Mouse (Mus musculus): ENCODE results near the gene Dixdc1. TPM values are rescaled to one million over a fixed set of nuclear protein-coding genes. Genes with fewer than 3 reads are reported as not detected.

Dixdc1 gene
- polyA plus RNA-seq, 1 experiment from 2014 or later = 31.6 TPM

DNA sequence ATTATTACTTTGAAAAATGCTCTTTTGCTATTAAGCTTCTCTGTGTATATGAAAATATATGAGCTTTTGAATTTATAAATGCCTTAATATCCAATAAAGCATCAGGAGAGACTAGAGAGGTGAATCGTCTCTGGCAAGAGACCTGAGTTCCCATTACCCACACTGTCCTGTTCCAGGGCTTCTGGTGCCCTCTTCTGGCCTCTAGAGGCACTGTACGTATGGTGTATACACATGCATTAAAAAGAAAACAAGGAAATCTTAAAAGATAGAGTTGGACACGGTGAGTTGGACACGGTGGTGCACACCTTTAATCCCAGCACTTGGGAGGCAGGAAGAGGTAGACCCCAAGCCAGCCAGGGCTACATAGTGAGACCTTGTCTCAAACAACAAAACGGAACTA lies 68.6 kb downstream of the Dixdc1 start:
- Histone ChIP-seq H3K4me3 (ENCODE audit: low read length) (no peak overlapping the region), H3K36me3 (ENCODE audit: control insufficient read depth, insufficient read depth, low read length) (peaks cover 10% of the 10 kb centered on the region; the same call in 1 of the 2 replicates), H3K4me1 (ENCODE audit: control insufficient read depth, insufficient read depth, low read depth, low read length) (no peaks in the 10 kb centered on the region), H3K27me3 (replicated peaks; ENCODE audit: control insufficient read depth, insufficient read depth, low read length) (no peaks in the 10 kb centered on the region), H3K9ac (ENCODE audit: low read depth, low read length) (no peak overlapping the region), H3K4me2 (ENCODE audit: low read length) (no peak overlapping the region), H3K9me3 (ENCODE audit: control insufficient read depth, low read length) (no peaks in the 10 kb centered on the region), H3K27ac (ENCODE audit: low read depth, low read length) (no peak overlapping the region)
- ATAC-seq = no peak
- 25% methylated on average over 5 of the region's 5 CpGs for WGBS

DNA sequence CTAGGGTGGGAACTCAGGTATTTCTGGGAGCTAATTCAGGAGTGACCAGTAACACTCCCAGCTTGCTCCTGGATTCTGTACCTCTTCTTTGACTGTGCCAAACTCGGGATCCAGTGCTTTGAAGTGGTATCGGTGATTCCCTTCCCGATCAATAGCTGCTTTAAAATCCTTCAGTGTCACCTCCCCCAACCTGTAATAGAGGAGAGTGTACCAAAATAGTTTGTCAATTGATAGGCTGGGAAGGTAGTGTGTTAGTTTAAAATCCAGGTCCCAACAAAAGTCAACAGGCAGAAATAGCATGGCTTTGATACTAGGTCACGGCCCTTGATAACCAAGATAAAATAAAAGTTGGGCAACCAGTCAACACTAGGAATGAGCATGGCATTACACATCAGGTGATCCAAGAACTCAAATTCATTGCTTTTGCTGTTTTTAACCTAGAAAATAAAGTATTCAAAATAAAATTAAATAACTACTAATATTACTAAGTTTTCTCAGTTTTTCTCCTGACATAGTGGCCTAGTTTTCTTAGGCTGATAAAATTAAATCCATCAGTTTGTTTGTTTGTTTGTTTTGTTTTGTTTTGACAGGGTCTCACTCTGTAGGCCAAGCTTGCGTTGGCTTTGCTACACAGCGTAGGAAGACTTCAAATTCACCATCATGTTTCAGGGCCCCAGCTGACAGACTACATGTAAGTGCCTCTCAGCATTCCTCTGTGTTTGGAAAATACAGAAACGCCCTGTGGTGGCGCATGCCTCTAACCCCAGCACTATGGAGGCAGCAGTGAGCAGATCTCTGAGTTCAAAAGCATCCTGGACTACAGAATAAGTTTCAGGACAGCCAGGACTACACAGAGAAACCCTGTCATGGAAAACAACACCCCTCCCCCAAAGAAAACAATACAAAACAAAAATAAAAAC lies 71.5 kb downstream of the Dixdc1 start:
- Histone ChIP-seq H3K4me1 (ENCODE audit: control insufficient read depth, insufficient read depth, low read depth, low read length) (no peaks in the 10 kb centered on the region), H3K4me2 (ENCODE audit: low read length) (no peak overlapping the region), H3K4me3 (ENCODE audit: low read length) (no peak overlapping the region), H3K9ac (ENCODE audit: low read depth, low read length) (no peak overlapping the region), H3K27me3 (replicated peaks; ENCODE audit: control insufficient read depth, insufficient read depth, low read length) (no peaks in the 10 kb centered on the region), H3K36me3 (ENCODE audit: control insufficient read depth, insufficient read depth, low read length) (peaks cover 14% of the 10 kb centered on the region; the same call in 1 of the 2 replicates), H3K27ac (ENCODE audit: low read depth, low read length) (no peak overlapping the region), H3K9me3 (ENCODE audit: control insufficient read depth, low read length) (no peaks in the 10 kb centered on the region)
- WGBS = 82% methylated on average over 8 of the region's 8 CpGs
- no peak for ATAC-seq

DNA sequence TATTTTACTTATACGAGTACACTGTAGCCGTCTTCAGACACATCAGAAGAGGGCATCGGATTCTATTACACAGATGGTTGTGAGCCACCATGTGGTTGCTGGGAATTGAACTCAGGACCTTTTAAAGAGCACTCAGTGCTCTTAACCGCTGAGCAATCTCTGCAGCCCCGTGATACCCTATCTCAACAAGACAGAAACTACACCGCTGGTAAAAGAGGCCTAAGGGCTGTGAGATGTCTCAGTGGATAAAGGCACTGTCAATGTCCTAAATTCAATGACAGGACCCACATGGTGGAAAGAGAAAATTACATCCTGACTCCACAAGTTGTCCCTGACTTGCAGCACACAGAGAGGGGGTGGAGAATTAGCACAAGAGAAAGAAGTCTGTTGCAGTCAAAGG lies 72.9 kb downstream of the Dixdc1 start:
- Histone ChIP-seq H3K9ac (ENCODE audit: low read depth, low read length) (no peak overlapping the region), H3K27me3 (replicated peaks; ENCODE audit: control insufficient read depth, insufficient read depth, low read length) (no peaks in the 10 kb centered on the region), H3K9me3 (ENCODE audit: control insufficient read depth, low read length) (no peaks in the 10 kb centered on the region), H3K4me2 (ENCODE audit: low read length) (no peak overlapping the region), H3K27ac (ENCODE audit: low read depth, low read length) (no peak overlapping the region), H3K4me3 (ENCODE audit: low read length) (no peak overlapping the region), H3K4me1 (ENCODE audit: control insufficient read depth, insufficient read depth, low read depth, low read length) (no peaks in the 10 kb centered on the region), H3K36me3 (ENCODE audit: control insufficient read depth, insufficient read depth, low read length) (peaks cover 14% of the 10 kb centered on the region; the same call in 1 of the 2 replicates)
- 88% methylated on average over 6 of the region's 6 CpGs for WGBS
- no peak for ATAC-seq

DNA sequence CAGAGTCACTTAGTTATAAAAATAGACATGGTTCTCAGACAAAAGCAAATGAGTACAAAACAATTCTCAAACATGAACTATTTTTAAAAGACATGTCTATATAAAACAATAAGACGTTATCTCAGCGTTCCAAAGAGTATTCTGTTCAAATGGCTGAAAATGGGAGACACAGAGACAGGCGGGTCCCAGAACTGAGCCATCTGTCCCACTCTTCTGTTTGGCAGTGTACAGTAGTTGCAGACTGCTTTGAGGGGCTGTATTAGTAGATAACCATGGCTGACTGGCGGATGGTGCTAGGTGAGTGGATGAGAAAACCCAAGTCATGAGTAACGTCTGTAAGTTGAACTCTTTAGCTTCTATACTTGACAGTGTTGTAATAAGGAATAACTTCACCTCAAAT lies 74.5 kb downstream of the Dixdc1 start:
- Histone ChIP-seq H3K4me3 (ENCODE audit: low read length) (no peak overlapping the region), H3K4me2 (ENCODE audit: low read length) (no peak overlapping the region), H3K4me1 (ENCODE audit: control insufficient read depth, insufficient read depth, low read depth, low read length) (peaks cover 4% of the 10 kb centered on the region), H3K27me3 (replicated peaks; ENCODE audit: control insufficient read depth, insufficient read depth, low read length) (no peaks in the 10 kb centered on the region), H3K27ac (ENCODE audit: low read depth, low read length) (no peak overlapping the region), H3K36me3 (ENCODE audit: control insufficient read depth, insufficient read depth, low read length) (peaks cover 14% of the 10 kb centered on the region; the same call in 1 of the 2 replicates), H3K9ac (ENCODE audit: low read depth, low read length) (no peak overlapping the region), H3K9me3 (ENCODE audit: control insufficient read depth, low read length) (no peaks in the 10 kb centered on the region)
- no peak for ATAC-seq
- 92% methylated on average over 5 of the region's 5 CpGs for WGBS

DNA sequence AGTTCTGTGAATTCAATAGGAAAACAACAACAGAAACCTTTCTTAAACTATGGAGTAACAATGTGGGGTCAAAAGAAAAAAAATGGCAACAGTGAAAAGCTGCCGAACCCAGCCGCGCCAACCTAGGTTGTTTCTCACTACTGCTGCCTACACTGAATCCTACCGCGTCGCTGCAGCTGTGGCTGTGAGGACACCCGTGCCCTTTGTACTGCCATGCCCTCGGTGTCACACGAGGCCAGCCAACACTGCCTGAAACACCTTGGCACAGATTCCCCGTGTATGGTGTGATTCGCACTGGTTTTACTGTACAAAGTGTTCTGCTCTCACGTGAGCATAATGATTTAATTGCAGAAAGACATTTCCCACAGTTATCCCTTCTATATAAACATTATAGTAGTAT lies 78.9 kb downstream of the Dixdc1 start:
- H3K36me3 ChIP-seq (ENCODE audit: control insufficient read depth, insufficient read depth, low read length) = 0 out of 2 replicates have a peak, but pooled peaks cover 14% of the 10 kb centered on the region
- 14% methylated on average over 12 of the region's 12 CpGs for WGBS
- peaks cover 16% of the 10 kb centered on the region for H3K4me1 ChIP-seq (ENCODE audit: control insufficient read depth, insufficient read depth, low read depth, low read length)
- H3K9me3 ChIP-seq (ENCODE audit: control insufficient read depth, low read length) = no peaks in the 10 kb centered on the region
- peak overlapping the region; percentile 86 for H3K4me2 ChIP-seq (ENCODE audit: low read length)
- no peak for ATAC-seq
- H3K27ac ChIP-seq (ENCODE audit: low read depth, low read length) = no peak overlapping the region
- H3K27me3 ChIP-seq (replicated peaks; ENCODE audit: control insufficient read depth, insufficient read depth, low read length) = no peaks in the 10 kb centered on the region
- peak overlapping the region; percentile 54 for H3K9ac ChIP-seq (ENCODE audit: low read depth, low read length)
- peak overlapping the region; percentile 97 for H3K4me3 ChIP-seq (ENCODE audit: low read length)

DNA sequence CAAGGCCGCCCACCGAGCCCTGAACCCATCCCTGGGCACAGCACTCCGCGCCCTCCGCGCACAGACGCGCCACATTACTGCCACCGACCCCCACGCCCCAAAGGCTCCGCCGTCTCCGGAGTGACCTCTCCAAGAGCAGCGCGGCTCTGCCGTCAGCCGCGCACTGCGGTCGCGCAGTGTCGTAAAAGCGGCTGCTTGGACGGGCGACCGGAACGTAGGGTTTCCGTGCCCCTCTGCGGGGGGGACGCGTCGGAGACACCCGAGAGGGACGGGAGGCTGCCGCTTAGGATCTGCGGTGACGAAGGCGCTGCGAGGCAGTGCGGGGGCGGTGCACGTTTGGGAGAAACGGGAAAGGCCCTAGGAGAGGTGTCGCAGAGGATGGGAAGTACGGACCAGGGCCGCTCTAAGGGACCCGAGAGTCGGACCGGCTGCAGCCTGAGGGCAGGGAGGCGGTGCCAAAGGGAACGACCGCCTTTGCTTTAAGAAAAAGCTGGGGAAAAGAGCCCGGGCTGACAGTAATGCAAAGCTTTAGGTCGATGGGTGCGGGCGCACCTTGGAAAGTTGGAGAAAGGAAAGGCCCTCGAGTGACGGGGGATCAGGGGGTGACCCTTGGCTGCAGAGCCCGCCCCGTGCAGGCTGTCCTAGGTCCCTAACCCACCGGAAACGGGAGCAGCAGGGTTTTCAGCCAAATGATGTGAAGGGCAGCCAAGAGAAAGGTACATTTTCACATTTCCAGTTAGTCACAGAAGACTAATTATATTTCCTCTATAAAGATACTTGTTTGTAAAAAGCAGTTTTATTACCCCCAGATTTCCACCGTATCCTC lies 79.7 kb downstream of the Dixdc1 start, which contains the start of gene Dlat:
TSS of gene Dlat (minus strand) at position 389 of the 826 bp plus-strand sequence.
- under 1% methylated on average over 61 of the region's 63 CpGs for WGBS
- Histone ChIP-seq H3K36me3 (ENCODE audit: control insufficient read depth, insufficient read depth, low read length) (0 out of 2 replicates have a peak, but pooled peaks cover 14% of the 10 kb centered on the region), H3K4me2 (ENCODE audit: low read length) (peak within 1 kb of the TSS; percentile 86), H3K4me3 (ENCODE audit: low read length) (peak within 1 kb of the TSS; percentile 97), H3K9me3 (ENCODE audit: control insufficient read depth, low read length) (no peaks in the 10 kb centered on the region), H3K27me3 (replicated peaks; ENCODE audit: control insufficient read depth, insufficient read depth, low read length) (no peaks in the 10 kb centered on the region), H3K27ac (ENCODE audit: low read depth, low read length) (peak within 1 kb of the TSS; percentile 92), H3K9ac (ENCODE audit: low read depth, low read length) (peak within 1 kb of the TSS; percentile 91), H3K4me1 (ENCODE audit: control insufficient read depth, insufficient read depth, low read depth, low read length) (peaks cover 16% of the 10 kb centered on the region)
- peak; percentile 94 for ATAC-seq

DNA sequence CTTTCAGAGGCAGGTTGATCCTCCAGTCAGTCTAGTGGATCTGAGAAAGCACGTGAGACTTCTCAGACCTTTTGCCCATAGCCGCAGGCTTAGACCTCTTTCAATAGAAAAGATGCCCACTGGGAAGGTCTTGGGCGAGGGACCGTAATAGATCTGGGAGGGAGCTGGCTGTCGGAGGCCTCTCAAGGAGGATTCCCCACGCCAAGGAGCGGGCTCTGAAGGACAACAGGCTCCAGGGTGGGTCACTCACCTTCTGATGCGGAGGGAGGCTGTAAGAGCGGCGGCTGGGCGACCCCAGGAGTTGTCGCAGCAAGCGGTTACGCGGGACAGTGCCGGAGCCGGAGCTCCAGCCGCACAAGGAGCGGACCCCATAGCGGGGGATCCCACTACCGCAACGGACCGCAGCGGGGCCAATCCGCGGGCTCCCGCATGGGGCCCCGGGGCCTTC lies 80.4 kb downstream of the Dixdc1 start:
- under 1% methylated on average over 22 of the region's 28 CpGs for WGBS
- ATAC-seq = peak; percentile 45; the same call in 1 of the 2 replicates
- Histone ChIP-seq H3K27me3 (replicated peaks; ENCODE audit: control insufficient read depth, insufficient read depth, low read length) (no peaks in the 10 kb centered on the region), H3K4me3 (ENCODE audit: low read length) (peak overlapping the region; percentile 97), H3K9me3 (ENCODE audit: control insufficient read depth, low read length) (no peaks in the 10 kb centered on the region), H3K4me1 (ENCODE audit: control insufficient read depth, insufficient read depth, low read depth, low read length) (peaks cover 16% of the 10 kb centered on the region), H3K9ac (ENCODE audit: low read depth, low read length) (peak overlapping the region; percentile 91), H3K36me3 (ENCODE audit: control insufficient read depth, insufficient read depth, low read length) (0 out of 2 replicates have a peak, but pooled peaks cover 9% of the 10 kb centered on the region), H3K4me2 (ENCODE audit: low read length) (peak overlapping the region; percentile 86), H3K27ac (ENCODE audit: low read depth, low read length) (peak overlapping the region; percentile 92)

DNA sequence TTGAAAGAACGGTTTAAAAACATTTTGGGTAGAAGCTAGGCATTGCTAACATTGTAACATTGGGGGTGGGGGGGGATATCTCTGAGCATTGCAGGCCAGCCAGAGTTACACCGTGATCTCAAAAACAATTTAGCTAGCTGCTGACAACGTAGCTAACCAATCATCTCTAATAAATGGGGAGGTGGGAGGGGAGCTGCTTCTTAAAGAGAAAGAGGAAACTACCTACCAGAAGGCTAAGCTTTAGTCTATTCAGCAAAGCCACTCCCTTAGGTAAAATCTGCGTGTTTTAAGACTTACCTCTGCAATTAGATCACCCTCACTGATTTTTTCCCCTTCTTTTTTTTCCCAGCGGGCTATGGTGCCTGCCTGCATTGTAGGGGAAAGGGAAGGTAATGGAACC lies 80.9 kb downstream of the Dixdc1 start:
- Histone ChIP-seq H3K9ac (ENCODE audit: low read depth, low read length) (peak overlapping the region; percentile 91), H3K4me1 (ENCODE audit: control insufficient read depth, insufficient read depth, low read depth, low read length) (peaks cover 16% of the 10 kb centered on the region), H3K27ac (ENCODE audit: low read depth, low read length) (peak overlapping the region; percentile 92; the same call in 1 of the 2 replicates), H3K27me3 (replicated peaks; ENCODE audit: control insufficient read depth, insufficient read depth, low read length) (no peaks in the 10 kb centered on the region), H3K4me3 (ENCODE audit: low read length) (peak overlapping the region; percentile 97), H3K36me3 (ENCODE audit: control insufficient read depth, insufficient read depth, low read length) (peaks cover 14% of the 10 kb centered on the region; the same call in 1 of the 2 replicates), H3K4me2 (ENCODE audit: low read length) (peak overlapping the region; percentile 86), H3K9me3 (ENCODE audit: control insufficient read depth, low read length) (no peaks in the 10 kb centered on the region)
- 29% methylated on average over 5 of the region's 5 CpGs for WGBS
- ATAC-seq = no peak
